Mouse (Mus musculus): Measurements from ENCODE around the gene Plk4. TPM values are rescaled to one million over a fixed set of nuclear protein-coding genes. Genes with fewer than 3 reads are reported as not detected.

Plk4 gene
- 26.3 and 30.7 TPM in 2 replicates for polyA plus RNA-seq (2014; fragmentation: Nextera tagmentation; extraction: Ambion mirVana)

DNA sequence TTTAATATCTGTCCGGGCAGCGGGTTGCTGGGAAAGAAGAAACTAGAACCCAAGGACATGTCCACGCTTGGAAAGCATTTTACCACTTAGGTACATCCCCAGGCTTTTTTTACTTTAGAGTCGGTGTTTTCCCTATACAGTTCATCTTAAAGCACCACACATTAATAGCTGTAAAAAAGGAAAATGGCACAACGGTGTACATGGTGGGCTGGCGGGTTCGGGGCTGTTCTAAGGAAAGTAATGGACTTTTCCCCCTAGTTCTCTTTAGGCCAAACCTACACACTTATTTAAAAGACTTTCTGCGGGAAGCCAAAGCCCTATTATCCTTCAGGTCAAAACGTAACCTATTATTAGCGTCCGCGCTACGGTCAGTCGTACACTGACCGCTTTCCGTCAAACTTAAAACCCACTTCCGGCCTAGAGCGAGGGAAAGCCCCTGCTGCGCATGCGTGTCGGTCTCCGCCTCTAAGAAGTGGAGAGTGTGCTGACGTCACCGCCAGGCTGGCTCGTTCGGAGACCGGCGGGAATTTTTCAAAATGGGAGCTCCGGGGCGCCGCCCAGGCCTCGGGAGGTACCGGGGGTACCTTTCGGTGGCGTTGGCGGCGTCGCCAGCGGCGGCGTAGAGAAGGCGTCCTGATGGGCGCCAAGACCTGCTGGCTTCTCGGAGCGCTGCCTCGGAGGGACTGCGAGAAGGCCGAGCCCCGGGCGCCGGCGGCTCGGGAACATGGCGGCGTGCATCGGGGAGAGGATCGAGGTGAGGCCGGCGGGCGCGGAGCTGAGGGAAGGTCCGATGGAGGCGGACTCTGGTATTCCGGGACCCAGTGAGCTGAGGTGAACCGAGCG, at the start of gene Plk4:
Plk4 (plus strand) TSS at position 490 of the 843 bp plus-strand sequence.
- no peaks in the 10 kb centered on the region for H3K9me3 ChIP-seq (replicated peaks; ENCODE audit: control insufficient read depth, low read length)
- H3K27ac ChIP-seq (ENCODE audit: low read depth, low read length) = peak within 1 kb of the TSS; percentile 60; the same call in 1 of the 2 replicates
- H3K4me3 ChIP-seq (ENCODE audit: low read depth, low read length) = peak within 1 kb of the TSS; percentile 92
- no peaks in the 10 kb centered on the region for H3K4me1 ChIP-seq (ENCODE audit: control insufficient read depth, insufficient read depth, low read length)
- no peaks in the 10 kb centered on the region for H3K27me3 ChIP-seq (replicated peaks; ENCODE audit: control insufficient read depth, insufficient read depth, low read length)
- DNase-seq (ENCODE audit: low spot score) = peak; percentile 99
- WGBS = 2% methylated on average over 66 of the region's 66 CpGs
- H3K9ac ChIP-seq (ENCODE audit: low read length) = peak within 1 kb of the TSS; percentile 79
- peak; percentile 97 for ATAC-seq
- peak within 1 kb of the TSS; percentile 91 for H3K4me2 ChIP-seq (ENCODE audit: low read length)
- peaks cover 9% of the 10 kb centered on the region; the same call in 1 of the 2 replicates for H3K36me3 ChIP-seq (ENCODE audit: control insufficient read depth, insufficient read depth, low read length)

DNA sequence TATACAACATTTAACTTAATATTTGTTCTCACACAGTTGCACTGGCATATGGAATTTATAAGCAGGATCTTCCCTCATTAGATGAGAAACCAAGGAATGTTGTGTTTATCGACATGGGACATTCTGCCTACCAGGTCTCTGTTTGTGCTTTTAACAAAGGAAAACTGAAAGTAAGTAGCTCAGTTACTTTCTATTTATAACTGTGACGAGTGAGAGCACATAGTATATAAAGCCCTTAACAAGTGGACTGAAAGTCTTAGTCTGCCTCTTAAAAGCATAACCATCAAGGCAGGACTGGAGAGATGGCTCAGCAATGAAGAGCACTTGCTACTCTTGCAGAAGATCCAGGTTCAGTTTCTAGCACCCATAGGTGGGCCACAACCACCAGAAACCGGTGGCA, 39.1 kb upstream of the Plk4 start:
- DNase-seq (ENCODE audit: low spot score) = no peak
- Histone ChIP-seq H3K36me3 (ENCODE audit: control insufficient read depth, insufficient read depth, low read length) (peaks cover 47% of the 10 kb centered on the region), H3K27me3 (replicated peaks; ENCODE audit: control insufficient read depth, insufficient read depth, low read length) (no peaks in the 10 kb centered on the region), H3K4me2 (ENCODE audit: low read length) (no peak overlapping the region), H3K27ac (ENCODE audit: low read depth, low read length) (no peak overlapping the region), H3K9me3 (replicated peaks; ENCODE audit: control insufficient read depth, low read length) (no peaks in the 10 kb centered on the region), H3K9ac (ENCODE audit: low read length) (no peak overlapping the region), H3K4me3 (ENCODE audit: low read depth, low read length) (no peak overlapping the region), H3K4me1 (ENCODE audit: control insufficient read depth, insufficient read depth, low read length) (no peaks in the 10 kb centered on the region)
- ATAC-seq = no peak
- WGBS = 87% methylated on average over 3 of the region's 3 CpGs

DNA sequence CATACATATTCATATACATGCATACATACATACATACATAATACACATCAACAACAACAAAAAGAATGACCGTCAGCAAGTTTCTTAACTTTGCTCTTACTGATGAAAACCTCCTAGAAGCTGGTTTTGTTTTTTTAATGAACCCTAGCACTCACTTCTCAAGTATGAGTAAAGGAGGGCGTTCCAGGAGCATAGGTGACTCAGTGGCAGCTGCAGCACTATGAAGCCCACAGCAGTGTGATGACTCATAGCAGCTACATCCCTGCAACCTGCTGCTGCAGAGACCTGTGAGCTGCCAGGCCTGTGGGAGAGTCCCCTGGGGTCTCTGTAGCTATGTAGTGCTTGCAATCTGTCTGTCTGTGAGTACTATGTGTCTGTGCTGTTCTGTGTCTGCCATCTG, 38.5 kb upstream of the Plk4 start:
- Histone ChIP-seq H3K4me2 (ENCODE audit: low read length) (no peak overlapping the region), H3K4me1 (ENCODE audit: control insufficient read depth, insufficient read depth, low read length) (no peaks in the 10 kb centered on the region), H3K27me3 (replicated peaks; ENCODE audit: control insufficient read depth, insufficient read depth, low read length) (no peaks in the 10 kb centered on the region), H3K36me3 (ENCODE audit: control insufficient read depth, insufficient read depth, low read length) (peaks cover 45% of the 10 kb centered on the region), H3K9me3 (replicated peaks; ENCODE audit: control insufficient read depth, low read length) (no peaks in the 10 kb centered on the region), H3K27ac (ENCODE audit: low read depth, low read length) (no peak overlapping the region), H3K9ac (ENCODE audit: low read length) (no peak overlapping the region), H3K4me3 (ENCODE audit: low read depth, low read length) (no peak overlapping the region)
- DNase-seq (ENCODE audit: low spot score) (no peak), ATAC-seq (no peak)
- 89% methylated on average over 2 of the region's 2 CpGs for WGBS

DNA sequence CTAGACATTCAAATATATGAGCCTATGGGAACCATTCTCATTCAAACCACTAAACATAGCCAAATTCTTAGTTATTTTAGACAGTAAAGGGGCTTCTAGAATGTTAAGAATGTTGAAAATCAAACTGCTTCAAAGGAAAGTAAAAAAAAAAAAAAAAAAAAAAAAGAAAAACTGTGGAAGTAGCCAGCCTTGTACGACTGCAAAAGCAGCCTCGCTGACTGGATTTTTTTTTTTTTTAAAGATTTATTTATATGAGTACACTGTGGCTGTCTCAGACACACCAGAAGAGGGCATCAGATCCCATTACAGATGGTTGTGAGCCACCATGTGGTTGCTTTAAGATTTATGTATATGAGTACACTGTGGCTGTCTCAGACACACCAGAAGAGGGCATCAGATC, 6.0 kb upstream of the Plk4 start:
- DNase-seq (ENCODE audit: low spot score) = no peak
- ATAC-seq = no peak

DNA sequence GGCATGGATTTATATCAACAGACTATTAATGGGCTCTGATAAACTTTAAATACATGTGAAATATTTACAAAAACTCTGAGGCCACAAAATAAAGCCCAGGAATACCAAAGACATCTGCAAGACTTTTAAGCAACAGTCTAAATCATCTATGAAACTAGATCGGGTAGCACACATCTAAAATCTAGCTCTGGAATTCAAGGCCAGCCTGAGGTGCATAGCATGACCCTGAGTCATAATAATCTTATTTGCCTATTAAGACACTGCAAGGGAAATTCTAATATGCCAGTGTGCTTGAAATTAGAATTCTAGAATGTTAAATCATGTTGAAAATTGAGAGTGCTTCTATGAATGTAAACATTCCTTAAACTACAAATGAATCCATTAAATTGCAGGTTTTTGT, 1.8 kb upstream of the Plk4 start:
- ATAC-seq (no peak), DNase-seq (ENCODE audit: low spot score) (no peak)
- peaks cover 4% of the 10 kb centered on the region; the same call in 1 of the 2 replicates for H3K36me3 ChIP-seq (ENCODE audit: control insufficient read depth, insufficient read depth, low read length)
- 73% methylated on average over 1 of the region's 1 CpGs for WGBS
- H3K27me3 ChIP-seq (replicated peaks; ENCODE audit: control insufficient read depth, insufficient read depth, low read length) = no peaks in the 10 kb centered on the region
- no peaks in the 10 kb centered on the region for H3K4me1 ChIP-seq (ENCODE audit: control insufficient read depth, insufficient read depth, low read length)
- no peaks in the 10 kb centered on the region for H3K9me3 ChIP-seq (replicated peaks; ENCODE audit: control insufficient read depth, low read length)
- no peak overlapping the region for H3K4me2 ChIP-seq (ENCODE audit: low read length)
- no peak overlapping the region for H3K4me3 ChIP-seq (ENCODE audit: low read depth, low read length)
- H3K27ac ChIP-seq (ENCODE audit: low read depth, low read length) = no peak overlapping the region
- H3K9ac ChIP-seq (ENCODE audit: low read length) = no peak overlapping the region

More for the DNA sequence above, 6.0 kb upstream of the Plk4 start:
- Histone ChIP-seq H3K27ac (ENCODE audit: low read depth, low read length) (no peak overlapping the region), H3K4me1 (ENCODE audit: control insufficient read depth, insufficient read depth, low read length) (no peaks in the 10 kb centered on the region), H3K4me2 (ENCODE audit: low read length) (no peak overlapping the region), H3K9ac (ENCODE audit: low read length) (no peak overlapping the region), H3K9me3 (replicated peaks; ENCODE audit: control insufficient read depth, low read length) (no peaks in the 10 kb centered on the region), H3K4me3 (ENCODE audit: low read depth, low read length) (no peak overlapping the region), H3K27me3 (replicated peaks; ENCODE audit: control insufficient read depth, insufficient read depth, low read length) (no peaks in the 10 kb centered on the region), H3K36me3 (ENCODE audit: control insufficient read depth, insufficient read depth, low read length) (peaks cover 20% of the 10 kb centered on the region)
- 91% methylated on average over 2 of the region's 2 CpGs for WGBS

DNA sequence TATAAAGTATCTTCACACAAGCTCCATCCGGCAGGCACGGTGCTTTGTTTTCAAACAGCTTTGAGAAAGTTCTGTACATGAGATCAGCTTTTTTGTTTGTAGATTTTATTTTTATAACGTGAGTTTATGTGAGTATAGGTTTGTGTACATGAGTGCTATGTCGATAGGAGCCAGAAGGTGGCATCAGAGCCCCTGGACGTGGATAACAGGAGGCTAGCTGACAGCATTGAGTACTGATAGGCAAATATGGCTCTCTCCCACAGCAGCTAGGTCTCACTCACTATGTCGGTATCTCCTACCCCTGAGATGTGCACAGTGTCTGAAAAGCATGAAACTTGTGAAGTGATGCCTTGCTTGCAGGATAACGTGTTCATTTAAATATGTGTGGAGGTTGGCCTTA, 1.3 kb upstream of the Plk4 start:
- no peak overlapping the region for H3K4me3 ChIP-seq (ENCODE audit: low read depth, low read length)
- ATAC-seq (no peak), DNase-seq (ENCODE audit: low spot score) (peak; percentile 70)
- no peaks in the 10 kb centered on the region for H3K27me3 ChIP-seq (replicated peaks; ENCODE audit: control insufficient read depth, insufficient read depth, low read length)
- no peaks in the 10 kb centered on the region for H3K9me3 ChIP-seq (replicated peaks; ENCODE audit: control insufficient read depth, low read length)
- H3K36me3 ChIP-seq (ENCODE audit: control insufficient read depth, insufficient read depth, low read length) = peaks cover 7% of the 10 kb centered on the region; the same call in 1 of the 2 replicates
- no peak overlapping the region for H3K9ac ChIP-seq (ENCODE audit: low read length)
- no peak overlapping the region for H3K4me2 ChIP-seq (ENCODE audit: low read length)
- no peaks in the 10 kb centered on the region for H3K4me1 ChIP-seq (ENCODE audit: control insufficient read depth, insufficient read depth, low read length)
- 38% methylated on average over 7 of the region's 7 CpGs for WGBS
- no peak overlapping the region for H3K27ac ChIP-seq (ENCODE audit: low read depth, low read length)

DNA sequence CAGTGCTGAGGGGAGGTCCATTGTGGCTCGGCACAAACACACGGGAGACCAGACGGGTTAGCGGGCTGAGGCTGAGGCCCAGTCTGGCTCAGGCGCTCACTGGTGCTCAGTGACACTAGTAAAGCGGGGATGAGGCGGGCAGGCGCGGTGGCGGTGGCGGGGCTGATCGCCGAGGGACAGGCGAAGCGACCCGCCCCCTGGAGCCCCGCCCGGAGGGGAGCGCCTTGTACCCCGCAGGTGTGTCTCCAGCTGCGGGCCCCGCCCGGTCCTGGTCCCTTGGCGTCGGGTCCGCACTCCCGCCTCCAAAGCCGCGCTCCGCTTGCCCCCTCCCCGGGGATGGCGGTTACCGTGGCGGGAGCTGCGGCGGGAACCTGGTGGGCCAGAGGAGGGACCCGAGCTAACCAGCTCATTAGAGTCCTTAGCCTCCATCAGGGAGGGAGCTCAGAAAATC, 579 bp downstream of the Plk4 start:
- 0% methylated on average over 30 of the region's 37 CpGs for WGBS
- Histone ChIP-seq H3K9me3 (replicated peaks; ENCODE audit: control insufficient read depth, low read length) (no peaks in the 10 kb centered on the region), H3K4me3 (ENCODE audit: low read depth, low read length) (peak overlapping the region; percentile 92), H3K9ac (ENCODE audit: low read length) (peak overlapping the region; percentile 79), H3K36me3 (ENCODE audit: control insufficient read depth, insufficient read depth, low read length) (peaks cover 15% of the 10 kb centered on the region), H3K4me1 (ENCODE audit: control insufficient read depth, insufficient read depth, low read length) (no peaks in the 10 kb centered on the region), H3K27ac (ENCODE audit: low read depth, low read length) (peak overlapping the region; percentile 60; the same call in 1 of the 2 replicates), H3K4me2 (ENCODE audit: low read length) (peak overlapping the region; percentile 91), H3K27me3 (replicated peaks; ENCODE audit: control insufficient read depth, insufficient read depth, low read length) (no peaks in the 10 kb centered on the region)
- peak; percentile 46 for DNase-seq (ENCODE audit: low spot score)
- ATAC-seq = peak; percentile 78

DNA sequence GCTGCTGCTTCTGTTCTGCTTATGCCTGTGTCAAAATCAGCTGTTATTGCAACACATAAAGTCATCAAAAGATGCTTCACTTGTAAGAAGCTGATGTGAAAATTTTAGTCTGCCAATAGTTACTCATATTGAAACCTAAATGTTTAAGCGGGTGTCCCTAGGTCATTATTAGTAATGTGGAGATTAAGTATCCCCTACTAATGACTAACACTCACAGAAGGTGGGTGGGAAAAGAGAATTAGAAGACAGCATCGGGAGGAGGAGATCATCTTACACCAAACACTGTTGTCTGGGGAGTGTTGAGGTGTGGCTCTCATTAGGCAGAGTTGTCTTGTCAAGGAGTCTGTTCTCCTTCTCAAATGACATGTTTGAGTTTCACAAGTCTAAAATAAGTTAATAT, 7.1 kb downstream of the Plk4 start:
- WGBS = 67% methylated on average over 2 of the region's 2 CpGs
- Histone ChIP-seq H3K4me3 (ENCODE audit: low read depth, low read length) (no peak overlapping the region), H3K9me3 (replicated peaks; ENCODE audit: control insufficient read depth, low read length) (no peaks in the 10 kb centered on the region), H3K9ac (ENCODE audit: low read length) (no peak overlapping the region), H3K4me2 (ENCODE audit: low read length) (no peak overlapping the region), H3K36me3 (ENCODE audit: control insufficient read depth, insufficient read depth, low read length) (peaks cover 54% of the 10 kb centered on the region), H3K27ac (ENCODE audit: low read depth, low read length) (no peak overlapping the region), H3K4me1 (ENCODE audit: control insufficient read depth, insufficient read depth, low read length) (no peaks in the 10 kb centered on the region), H3K27me3 (replicated peaks; ENCODE audit: control insufficient read depth, insufficient read depth, low read length) (no peaks in the 10 kb centered on the region)
- no peak for DNase-seq (ENCODE audit: low spot score)
- no peak for ATAC-seq

DNA sequence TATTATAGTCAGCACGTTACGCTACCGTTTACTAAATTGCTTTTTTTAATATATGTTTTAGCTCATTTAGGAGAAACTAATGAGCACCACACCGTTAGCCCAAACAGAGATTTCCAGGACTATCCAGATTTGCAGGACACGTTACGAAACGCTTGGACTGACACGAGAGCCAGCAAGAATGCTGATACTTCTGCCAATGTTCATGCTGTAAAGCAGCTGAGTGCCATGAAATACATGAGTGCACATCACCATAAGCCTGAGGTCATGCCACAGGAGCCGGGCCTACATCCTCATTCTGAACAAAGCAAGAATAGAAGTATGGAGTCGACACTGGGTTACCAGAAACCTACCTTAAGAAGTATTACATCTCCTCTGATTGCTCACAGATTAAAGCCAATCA, 8.9 kb downstream of the Plk4 start:
- peaks cover 60% of the 10 kb centered on the region for H3K36me3 ChIP-seq (ENCODE audit: control insufficient read depth, insufficient read depth, low read length)
- DNase-seq (ENCODE audit: low spot score) (no peak), ATAC-seq (no peak)
- no peaks in the 10 kb centered on the region for H3K4me1 ChIP-seq (ENCODE audit: control insufficient read depth, insufficient read depth, low read length)
- no peaks in the 10 kb centered on the region for H3K27me3 ChIP-seq (replicated peaks; ENCODE audit: control insufficient read depth, insufficient read depth, low read length)
- H3K4me2 ChIP-seq (ENCODE audit: low read length) = no peak overlapping the region
- no peak overlapping the region for H3K4me3 ChIP-seq (ENCODE audit: low read depth, low read length)
- H3K27ac ChIP-seq (ENCODE audit: low read depth, low read length) = no peak overlapping the region
- no peak overlapping the region for H3K9ac ChIP-seq (ENCODE audit: low read length)
- WGBS = 91% methylated on average over 10 of the region's 10 CpGs
- no peaks in the 10 kb centered on the region for H3K9me3 ChIP-seq (replicated peaks; ENCODE audit: control insufficient read depth, low read length)

Data from forebrain, embryonic 14.5 days (tissue).